Mouse (Mus musculus) left cerebral cortex, postnatal 4 days (tissue): ENCODE data around the gene Chrnb1. TPM values are rescaled to one million over a fixed set of nuclear protein-coding genes. Genes with fewer than 3 reads are reported as not detected.

ENCODE experiments used
- DNase-seq: peaks from one replicate; pipeline ENCODE4 v3.0.0-alpha.2; 2022
- intact Hi-C: fragments of 180-260 bp; cut with DNase I; formaldehyde crosslinking; loops from one replicate; pipeline ENCODE4 v1.15.1; 2025
- total RNA-seq, 2 experiments: library from RNA; stranded (reverse); gene quantifications; 2 replicates each; pipeline ENCODE4 v1.2.3; 2021

Chrnb1 gene
- total RNA-seq, 2 experiments from 2014 or later, result 0.48 to 1.5 TPM

GRCm38 (mm10) chr11:69754701-69755100 lies 41.0 kb downstream of the Chrnb1 start:
- no peak for DNase-seq
- intact Hi-C loops, result loop anchor here (5.0 kb wide), 1 partner anchor 72 kb away; the partner anchor contains the start of gene Senp3

GRCm38 (mm10) chr11:69754233-69754632 lies 41.5 kb downstream of the Chrnb1 start:
- intact Hi-C loops, result no loop called here
- no peak for DNase-seq

GRCm38 (mm10) chr11:69752686-69753085 lies 43.1 kb downstream of the Chrnb1 start:
- DNase-seq, result no peak
- intact Hi-C loops, result no loop called here

GRCm38 (mm10) chr11:69751635-69752034 lies 44.1 kb downstream of the Chrnb1 start:
- intact Hi-C loops, result no loop called here
- no peak for DNase-seq

Other genes with a start within 250 kb of the Chrnb1 start
- 1 to 10 TPM; 9.3 to 9.7 TPM for gene Dnah2, start 246.8 kb downstream of the Chrnb1 start, total RNA-seq
- gene Efnb3, start 235.7 kb downstream of the Chrnb1 start, total RNA-seq, result 100 to 1,000 TPM; 180 to 225 TPM
- gene Wrap53, start 215.7 kb downstream of the Chrnb1 start, total RNA-seq, result 1 to 10 TPM; 8.5 to 8.6 TPM
- gene Trp53, start 215.6 kb downstream of the Chrnb1 start, total RNA-seq, result 10 to 100 TPM; 38.0 to 39.1 TPM
- 100 to 1,000 TPM; 166 to 200 TPM for gene Atp1b2, start 190.0 kb downstream of the Chrnb1 start, total RNA-seq
- gene Shbg, start 178.0 kb downstream of the Chrnb1 start, total RNA-seq, result not detected
- 10 to 100 TPM in 1 of 2 experiments, 1 to 10 TPM in 1; 8.7 to 12.4 TPM for gene Sat2, start 173.9 kb downstream of the Chrnb1 start, total RNA-seq
- 100 to 1,000 TPM in 1 of 2 experiments, 10 to 100 TPM in 1; 98.2 to 107 TPM for gene Fxr2, start 163.0 kb downstream of the Chrnb1 start, total RNA-seq
- gene Sox15, start 140.6 kb downstream of the Chrnb1 start, total RNA-seq, result not detected
- gene Mpdu1, start 133.3 kb downstream of the Chrnb1 start, total RNA-seq, result 10 to 100 TPM; 83.6 to 85.3 TPM
- 1 to 10 TPM; 7.1 to 8.5 TPM for gene Cd68, start 129.8 kb downstream of the Chrnb1 start, total RNA-seq
- 100 to 1,000 TPM; 661 to 680 TPM for gene Eif4a1, start 123.5 kb downstream of the Chrnb1 start, total RNA-seq
- 100 to 1,000 TPM; 117 to 129 TPM for gene Senp3, start 113.9 kb downstream of the Chrnb1 start, total RNA-seq
- gene Tnfsf13, start 110.2 kb downstream of the Chrnb1 start, total RNA-seq, result 1 to 10 TPM in 1 of 2 experiments, under 1 TPM in 1; 0.93 to 1.3 TPM
- 1 to 10 TPM; 6.4 to 8.7 TPM for gene Tnfsf12, start 100.1 kb downstream of the Chrnb1 start, total RNA-seq
- gene Tnfsfm13, start 99.8 kb downstream of the Chrnb1 start, total RNA-seq, result under 1 TPM; 0.30 to 0.97 TPM
- gene Polr2a, start 37.3 kb downstream of the Chrnb1 start, total RNA-seq, result 10 to 100 TPM; 49.6 to 54.6 TPM
- gene Slc35g3, start 34.0 kb downstream of the Chrnb1 start, total RNA-seq, result not detected
- 10 to 100 TPM; 47.9 to 52.5 TPM for gene Zbtb4, start 30.0 kb downstream of the Chrnb1 start, total RNA-seq
- gene Fgf11, start 5.9 kb upstream of the Chrnb1 start, total RNA-seq, result 10 to 100 TPM; 25.2 to 29.6 TPM
- not detected for gene Tmem102, start 9.7 kb upstream of the Chrnb1 start, total RNA-seq
- gene Gm39566, start 19.4 kb upstream of the Chrnb1 start, total RNA-seq, result not detected
- not detected for gene Spem2, start 22.5 kb upstream of the Chrnb1 start, total RNA-seq
- gene Spem1, start 26.2 kb upstream of the Chrnb1 start, total RNA-seq, result 1 to 10 TPM in 1 of 2 experiments, under 1 TPM in 1; 0.93 to 1.1 TPM
- 100 to 1,000 TPM; 237 to 257 TPM for gene Nlgn2, start 41.8 kb upstream of the Chrnb1 start, total RNA-seq
- gene Tmem256, start 42.6 kb upstream of the Chrnb1 start, total RNA-seq, result 100 to 1,000 TPM; 140 to 155 TPM
- gene Plscr3, start 50.4 kb upstream of the Chrnb1 start, total RNA-seq, result 10 to 100 TPM; 46.2 to 52.1 TPM
- gene Tnk1, start 62.8 kb upstream of the Chrnb1 start, total RNA-seq, result not detected
- not detected for gene Tmem95, start 82.1 kb upstream of the Chrnb1 start, total RNA-seq
- gene Kctd11, start 85.5 kb upstream of the Chrnb1 start, total RNA-seq, result 1 to 10 TPM in 1 of 2 experiments, under 1 TPM in 1; 0.38 to 1.0 TPM
- gene Acap1, start 99.6 kb upstream of the Chrnb1 start, total RNA-seq, result under 1 TPM; 0.50 to 0.72 TPM
- 10 to 100 TPM in 1 of 2 experiments, 1 to 10 TPM in 1; 8.3 to 10.7 TPM for gene 2810408A11Rik, start 105.0 kb upstream of the Chrnb1 start, total RNA-seq
- 100 to 1,000 TPM; 157 to 165 TPM for gene Neurl4, start 105.1 kb upstream of the Chrnb1 start, total RNA-seq
- 10 to 100 TPM; 37.8 to 38.3 TPM for gene Gps2, start 117.9 kb upstream of the Chrnb1 start, total RNA-seq
- 100 to 1,000 TPM; 539 to 555 TPM for gene Eif5a, start 126.0 kb upstream of the Chrnb1 start, total RNA-seq
- gene Ybx2, start 139.9 kb upstream of the Chrnb1 start, total RNA-seq, result 10 to 100 TPM; 16.1 to 23.5 TPM
- gene Slc2a4, start 152.2 kb upstream of the Chrnb1 start, total RNA-seq, result 1 to 10 TPM; 1.7 to 3.2 TPM
- gene Cldn7, start 168.8 kb upstream of the Chrnb1 start, total RNA-seq, result not detected
- gene Ctdnep1, start 185.2 kb upstream of the Chrnb1 start, total RNA-seq, result 100 to 1,000 TPM in 1 of 2 experiments, 10 to 100 TPM in 1; 89.3 to 102 TPM
- 100 to 1,000 TPM; 112 to 116 TPM for gene Elp5, start 186.6 kb upstream of the Chrnb1 start, total RNA-seq
- gene Gabarap, start 195.2 kb upstream of the Chrnb1 start, total RNA-seq, result 100 to 1,000 TPM; 303 to 307 TPM
- gene Phf23, start 199.8 kb upstream of the Chrnb1 start, total RNA-seq, result 10 to 100 TPM; 46.2 to 48.7 TPM
- gene Dvl2, start 204.7 kb upstream of the Chrnb1 start, total RNA-seq, result 10 to 100 TPM; 38.8 to 40.1 TPM
- 10 to 100 TPM; 44.8 to 45.0 TPM for gene Acadvl, start 219.5 kb upstream of the Chrnb1 start, total RNA-seq
- gene Dlg4, start 221.0 kb upstream of the Chrnb1 start, total RNA-seq, result 100 to 1,000 TPM; 496 to 497 TPM